Mouse (Mus musculus) liver, embryonic 14.5 days (tissue): ENCODE data around the gene Park7.

Source experiments
- CTCF ChIP-seq: IDR thresholded peaks from 2 replicates; pipeline ENCODE4 v1.5.1; 2016; ENCODE audit warnings: antibody characterized with exemption, low read depth, control low read depth
- EP300 ChIP-seq: IDR thresholded peaks from 2 replicates; pipeline ENCODE4 v1.6.1; 2016; ENCODE audit warnings: antibody characterized with exemption, low read depth

DNA sequence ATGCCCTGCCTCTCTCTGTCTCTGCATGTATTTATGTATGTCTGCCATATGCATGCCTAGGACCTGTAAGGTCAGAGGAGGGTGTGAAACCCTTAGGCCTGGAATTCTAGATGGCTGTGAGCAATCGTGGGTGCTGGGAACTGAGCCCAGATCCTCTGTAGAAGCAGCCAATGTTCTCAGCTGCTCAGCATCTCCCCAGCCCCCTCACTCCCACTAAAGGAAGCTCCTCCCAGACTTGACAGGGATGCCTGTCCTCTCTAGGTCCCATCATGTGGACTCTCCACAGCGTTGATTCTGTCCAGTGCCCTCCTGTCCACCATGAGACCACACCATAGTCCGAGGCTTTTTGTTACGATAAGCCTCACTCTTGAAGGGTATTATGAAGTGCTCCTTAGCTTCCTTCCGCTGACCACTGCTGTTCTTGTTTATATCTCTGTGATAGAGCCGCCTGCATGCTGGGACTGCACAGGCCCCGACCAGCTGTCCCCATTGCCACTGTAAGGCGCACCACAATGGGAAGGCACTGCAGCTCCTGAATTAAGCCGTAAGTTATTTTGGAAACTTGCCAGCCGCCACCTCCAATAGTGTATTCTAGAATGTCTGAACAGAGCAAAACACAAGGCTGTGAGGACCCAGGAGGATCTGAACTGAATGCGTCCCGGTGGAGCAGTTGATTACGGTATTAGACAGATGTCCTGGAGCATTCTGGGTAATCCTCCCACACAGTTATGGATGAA is 42.3 kb upstream of the Park7 start:
- no peak for TF ChIP-seq CTCF
- TF ChIP-seq EP300, result no peak
